Mouse (Mus musculus) CH12.LX (cell line): ENCODE measurements at regions not wholly inside any gene's neighbourhood (a gene's known extent, or its start where the extent isn't known, plus 50 kb on each side); places are given as distances from the start of the nearest gene placed in this dataset.

ENCODE experiments used
- DNase-seq: peaks from one replicate; pipeline ENCODE4 v3.0.0-alpha.2; 2013; ENCODE audit errors: extremely low read depth
- H3K27ac ChIP-seq: 2 replicates; pipeline ENCODE4 v1.5.1; 2012; ENCODE audit warnings: low read depth, mild to moderate bottlenecking, control low read depth, moderate library complexity; ENCODE audit not compliant: insufficient read depth
- H3K27me3 ChIP-seq: replicated peaks from 2 replicates; pipeline ENCODE3; 2012; ENCODE audit warnings: inconsistent platforms
- H3K36me3 ChIP-seq, 2 experiments: replicated peaks in 1 of 2; 2 replicates each; pipeline versions ENCODE3 to v1.6.1; 2012; ENCODE audit warnings: inconsistent platforms in 1 of 2, low read length in 1 of 2, mild to moderate bottlenecking in 1 of 2, mixed read lengths in 1 of 2, moderate library complexity in 1 of 2; ENCODE audit not compliant: control insufficient read depth in 1 of 2, insufficient read depth in 1 of 2
- H3K4me1 ChIP-seq, 2 experiments: 2 replicates each; pipeline ENCODE4 v1.6.1; 2012; ENCODE audit warnings: inconsistent platforms in 1 of 2, moderate library complexity in 1 of 2; ENCODE audit not compliant: insufficient read depth in 2 of 2, control insufficient read depth in 1 of 2
- H3K4me2 ChIP-seq: 2 replicates; pipeline ENCODE4 v1.6.1; 2012; ENCODE audit warnings: low read depth, mild to moderate bottlenecking, control low read depth; ENCODE audit not compliant: poor library complexity, insufficient read depth, severe bottlenecking
- H3K4me3 ChIP-seq, 3 experiments: fragments of 150-350 bp in 1 of 3; sonication (generic) in 1 of 3; replicated peaks in 1 of 3; 2 replicates each; pipeline versions ENCODE3 to v1.5.1; 2011 to 2012; ENCODE audit warnings: low read depth in 2 of 3, low read length in 2 of 3, mild to moderate bottlenecking in 2 of 3, moderate library complexity in 2 of 3, control low read depth in 1 of 3, improper control_type of control experiment in 1 of 3, inconsistent platforms in 1 of 3, mixed read lengths in 1 of 3; ENCODE audit not compliant: poor library complexity in 1 of 3
- H3K79me2 ChIP-seq: replicated peaks from 2 replicates; pipeline ENCODE4 v1.6.1; 2012; ENCODE audit warnings: mild to moderate bottlenecking, moderate library complexity; ENCODE audit not compliant: control insufficient read depth, poor library complexity, insufficient read depth, severe bottlenecking; ENCODE audit errors: extremely low read depth
- H3K9ac ChIP-seq: 2 replicates; pipeline ENCODE4 v1.6.1; 2012; ENCODE audit warnings: low read depth, mild to moderate bottlenecking, control low read depth, moderate library complexity; ENCODE audit not compliant: insufficient read depth
- H3K9me3 ChIP-seq: replicated peaks from 2 replicates; pipeline ENCODE3; 2012; ENCODE audit warnings: low read length, inconsistent platforms, mixed read lengths
- BHLHE40 ChIP-seq: IDR thresholded peaks from 2 replicates; pipeline ENCODE4 v1.6.1; 2011; ENCODE audit warnings: mild to moderate bottlenecking, low read depth, low read length, improper control_type of control experiment
- CHD1 ChIP-seq: IDR thresholded peaks from 2 replicates; pipeline ENCODE4 v1.6.1; 2012; ENCODE audit warnings: low read depth, low read length, improper control_type of control experiment, inconsistent platforms
- E2F4 ChIP-seq: IDR thresholded peaks from 2 replicates; pipeline ENCODE4 v1.6.1; 2011; ENCODE audit warnings: low read depth, low read length, improper control_type of control experiment; ENCODE audit not compliant: insufficient replicate concordance
- ELF1 ChIP-seq: IDR thresholded peaks from 2 replicates; pipeline ENCODE4 v1.6.1; 2014; ENCODE audit warnings: low read depth, mild to moderate bottlenecking, inconsistent platforms, low read length, improper control_type of control experiment
- EP300 ChIP-seq: IDR thresholded peaks from 2 replicates; pipeline ENCODE4 v1.6.1; 2011; ENCODE audit warnings: low read length, improper control_type of control experiment
- GABPA ChIP-seq: IDR thresholded peaks from 2 replicates; pipeline ENCODE4 v1.6.1; 2012; ENCODE audit warnings: low read depth, low read length, improper control_type of control experiment, inconsistent platforms; ENCODE audit not compliant: insufficient replicate concordance
- HCFC1 ChIP-seq: IDR thresholded peaks from 2 replicates; pipeline ENCODE4 v1.6.1; 2012; ENCODE audit warnings: low read depth, mild to moderate bottlenecking, inconsistent platforms, low read length, improper control_type of control experiment
- KAT2A ChIP-seq: IDR thresholded peaks from 2 replicates; pipeline ENCODE4 v1.6.1; 2012; ENCODE audit warnings: low read length, improper control_type of control experiment, inconsistent platforms; ENCODE audit not compliant: insufficient replicate concordance
- MAX ChIP-seq: IDR thresholded peaks from 2 replicates; pipeline ENCODE4 v1.6.1; 2011; ENCODE audit warnings: low read length, improper control_type of control experiment
- MAZ ChIP-seq: IDR thresholded peaks from 2 replicates; pipeline ENCODE4 v1.6.1; 2012; ENCODE audit warnings: low read depth, mild to moderate bottlenecking, inconsistent platforms, low read length, improper control_type of control experiment, moderate library complexity
- MEF2A ChIP-seq: IDR thresholded peaks from 2 replicates; pipeline ENCODE4 v1.6.1; 2014; ENCODE audit warnings: low read depth, mild to moderate bottlenecking, inconsistent platforms, low read length, improper control_type of control experiment, borderline replicate concordance
- NRF1 ChIP-seq: IDR thresholded peaks from 2 replicates; pipeline ENCODE4 v1.6.1; 2014; ENCODE audit warnings: low read depth, mild to moderate bottlenecking, inconsistent platforms, low read length, improper control_type of control experiment, moderate library complexity
- POLR2A ChIP-seq: IDR thresholded peaks from 2 replicates; pipeline ENCODE4 v1.6.1; 2011; ENCODE audit warnings: low read depth, mild to moderate bottlenecking, improper control_type of control experiment, low read length
- RAD21 ChIP-seq: IDR thresholded peaks from 2 replicates; pipeline ENCODE4 v1.6.1; 2011; ENCODE audit warnings: low read depth, mild to moderate bottlenecking, low read length, improper control_type of control experiment, moderate library complexity
- TBP ChIP-seq: conservative IDR thresholded peaks from 2 replicates; pipeline ENCODE4 v1.6.1; 2011; ENCODE audit warnings: low read depth, low read length, improper control_type of control experiment
- TCF12 ChIP-seq: IDR thresholded peaks from 2 replicates; pipeline ENCODE4 v1.6.1; 2014; ENCODE audit warnings: low read depth, mild to moderate bottlenecking, inconsistent platforms, low read length, improper control_type of control experiment
- UBTF ChIP-seq: IDR thresholded peaks from 2 replicates; pipeline ENCODE4 v1.6.1; 2012; ENCODE audit warnings: low read depth, mild to moderate bottlenecking, inconsistent platforms, low read length, improper control_type of control experiment, moderate library complexity
- USF1 ChIP-seq: IDR thresholded peaks from 2 replicates; pipeline ENCODE4 v1.6.1; 2014; ENCODE audit warnings: low read depth, mild to moderate bottlenecking, inconsistent platforms, low read length, improper control_type of control experiment
- ZC3H11A ChIP-seq: IDR thresholded peaks from 2 replicates; pipeline ENCODE4 v1.6.1; 2012; ENCODE audit warnings: low read depth, mild to moderate bottlenecking, inconsistent platforms, low read length, improper control_type of control experiment
- ZMIZ1 ChIP-seq: IDR thresholded peaks from 2 replicates; pipeline ENCODE4 v1.6.1; 2012; ENCODE audit warnings: low read depth, mild to moderate bottlenecking, inconsistent platforms, low read length, improper control_type of control experiment
- dilution Hi-C: fragments of 300-500 bp; cut with MboI; formaldehyde crosslinking; loops from 2 replicates; pipeline ENCODE4 v1.14.3; 2020; ENCODE audit warnings: low sequenced_read_pairs; ENCODE audit not compliant: extremely low pct_unique_long_range_greater_than_20kb, extremely low pct_ligation_motif_present
- in situ Hi-C: fragments of 300-500 bp; cut with MboI; formaldehyde crosslinking; loops from 3 replicates; pipeline ENCODE4 v1.14.3; 2019; ENCODE audit warnings: low sequenced_read_pairs, low pct_ligation_motif_present, low pct_unique_long_range_greater_than_20kb, mixed read lengths

DNA sequence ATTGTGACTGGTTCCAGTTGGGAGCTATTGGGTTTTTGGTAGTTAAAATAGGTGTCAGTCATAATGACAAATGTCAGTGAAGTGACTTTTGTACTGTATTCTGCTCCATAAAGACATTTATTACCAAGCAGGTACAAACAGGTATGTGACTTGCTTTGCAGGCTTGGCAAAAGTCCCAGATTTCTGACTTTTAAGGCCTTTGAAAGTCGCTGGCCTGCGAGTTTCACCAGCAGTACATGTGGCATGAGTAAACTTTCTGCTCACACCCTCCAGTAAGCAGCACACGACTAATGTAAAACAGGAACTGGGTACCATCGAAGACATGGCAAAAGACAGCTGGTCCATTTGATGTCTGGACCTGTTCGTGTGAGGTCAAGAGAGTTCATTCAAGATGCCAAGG lies 659.2 kb downstream of the Zfp706 start:
- Histone ChIP-seq H3K4me2 (no peak overlapping the region), H3K36me3 (no peaks in the 10 kb centered on the region), H3K27ac (no peak overlapping the region), H3K27me3 (no peaks in the 10 kb centered on the region), H3K79me2 (no peaks in the 10 kb centered on the region), H3K4me3 (no peak overlapping the region), H3K9me3 (no peaks in the 10 kb centered on the region), H3K4me1 (peaks cover 3 to 12% of the 10 kb centered on the region in 2 experiments; a peak in 3 of 4 replicates), H3K9ac (no peak overlapping the region)
- no peak for DNase-seq
- 0 out of 2 replicates have a peak, but pooled peaks have one; percentile 30 for TF ChIP-seq BHLHE40
- TF ChIP-seq TCF12, result no peak
- dilution Hi-C loops, result no loop called here
- in situ Hi-C loops, result no loop called here

DNA sequence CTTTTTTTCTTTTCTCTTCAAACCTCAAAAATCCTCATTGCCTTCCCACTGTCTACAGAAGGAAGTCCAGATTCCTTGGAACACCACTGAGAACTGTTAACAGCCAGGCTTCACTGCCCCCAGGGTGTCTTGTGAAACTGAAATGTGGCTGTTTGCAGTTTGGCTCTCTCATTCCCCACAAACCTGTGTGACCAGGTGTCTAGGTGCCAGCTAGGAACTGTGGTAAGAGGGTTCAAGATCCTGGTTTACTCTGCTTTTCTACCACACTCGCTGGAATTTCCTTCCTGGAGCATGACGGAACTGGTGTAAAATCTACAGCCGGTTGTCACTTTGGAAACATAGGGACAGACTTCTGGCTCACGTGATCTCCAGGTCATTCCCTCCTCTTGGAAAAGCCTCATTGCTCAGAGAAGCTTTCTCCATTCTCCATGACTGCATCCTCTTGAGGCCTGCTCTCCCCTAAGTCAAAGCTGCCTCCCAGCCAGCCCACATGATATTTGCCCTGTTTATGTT lies 660.2 kb downstream of the Zfp706 start:
- TF ChIP-seq POLR2A (no peak), EP300 (no peak), TBP (no peak), NRF1 (no peak), HCFC1 (no peak), KAT2A (no peak), ZC3H11A (no peak), USF1 (no peak), RAD21 (no peak), E2F4 (no peak), MAZ (no peak), MEF2A (no peak), CHD1 (no peak), TCF12 (no peak), ELF1 (no peak), ZMIZ1 (no peak), UBTF (no peak), MAX (no peak), GABPA (no peak)
- DNase-seq, result no peak
- H3K27ac ChIP-seq, result no peak overlapping the region
- no peak overlapping the region for H3K9ac ChIP-seq
- H3K27me3 ChIP-seq, result no peaks in the 10 kb centered on the region
- no peak overlapping the region for H3K4me3 ChIP-seq
- dilution Hi-C loops (no loop called here), in situ Hi-C loops (no loop called here)
- peaks cover 3 to 12% of the 10 kb centered on the region in 2 experiments; a peak in 3 of 4 replicates for H3K4me1 ChIP-seq
- H3K79me2 ChIP-seq, result no peaks in the 10 kb centered on the region
- no peaks in the 10 kb centered on the region for H3K36me3 ChIP-seq
- no peak overlapping the region for H3K4me2 ChIP-seq
- no peaks in the 10 kb centered on the region for H3K9me3 ChIP-seq
